Mouse (Mus musculus): ENCODE measurements at regions not wholly inside any gene's neighbourhood (a gene's known extent, or its start where the extent isn't known, plus 50 kb on each side); places are given as distances from the start of the nearest gene placed in this dataset.

- Histone ChIP-seq H3K9me3 (ENCODE audit: control insufficient read depth, low read length) (no peaks in the 10 kb centered on the region), H3K4me2 (no peak overlapping the region), H3K4me3 (ENCODE audit: low read depth, low read length) (no peak overlapping the region), H3K27me3 (ENCODE audit: control insufficient read depth, insufficient read depth, low read length) (no peaks in the 10 kb centered on the region), H3K27ac (ENCODE audit: low read depth, low read length) (no peak overlapping the region), H3K4me1 (ENCODE audit: control insufficient read depth, insufficient read depth, low read length) (no peaks in the 10 kb centered on the region), H3K9ac (ENCODE audit: low read length) (no peak overlapping the region), H3K36me3 (ENCODE audit: control insufficient read depth, insufficient read depth, low read length) (no peaks in the 10 kb centered on the region)
- ATAC-seq (ENCODE audit: low FRiP score): no peak
- no peak for DNase-seq (ENCODE audit: low spot score, missing footprints)
- 85% methylated on average over 15 of the region's 15 CpGs for WGBS
Measured at GRCm38 (mm10) chr11:71976724-71977481, 60.4 kb downstream of the Aipl1 start.

DNA sequence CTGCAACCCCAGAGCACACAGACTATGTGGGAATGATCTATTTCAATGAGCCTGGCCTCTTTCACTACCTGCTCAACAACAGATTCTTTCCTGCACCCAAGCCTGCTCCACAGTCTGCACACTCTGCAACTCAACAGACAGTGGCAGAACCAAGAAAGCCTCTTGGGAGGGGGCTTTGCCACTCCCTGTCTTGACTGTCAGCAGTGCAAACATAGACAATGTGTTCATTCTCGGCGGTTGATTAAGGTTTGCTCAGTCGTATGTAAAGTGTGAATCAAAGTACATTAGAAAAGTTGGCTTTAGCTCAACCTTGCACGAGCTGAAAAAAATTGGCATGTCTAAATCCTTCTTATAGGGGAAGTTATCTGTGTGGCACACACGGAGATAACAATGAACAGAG, 66.0 kb downstream of the Aipl1 start:
- no peak overlapping the region for H3K27ac ChIP-seq (ENCODE audit: low read depth, low read length)
- 87% methylated on average over 5 of the region's 5 CpGs for WGBS
- H3K9ac ChIP-seq (ENCODE audit: low read length): no peak overlapping the region
- H3K9me3 ChIP-seq (ENCODE audit: control insufficient read depth, low read length): no peaks in the 10 kb centered on the region
- H3K4me1 ChIP-seq (ENCODE audit: control insufficient read depth, insufficient read depth, low read length): 0 out of 2 replicates have a peak, but pooled peaks cover 2% of the 10 kb centered on the region
- DNase-seq (ENCODE audit: low spot score, missing footprints) (peak; percentile 66), ATAC-seq (ENCODE audit: low FRiP score) (no peak)
- H3K27me3 ChIP-seq (ENCODE audit: control insufficient read depth, insufficient read depth, low read length): no peaks in the 10 kb centered on the region
- H3K4me3 ChIP-seq (ENCODE audit: low read depth, low read length): no peak overlapping the region
- no peak overlapping the region for H3K4me2 ChIP-seq
- H3K36me3 ChIP-seq (ENCODE audit: control insufficient read depth, insufficient read depth, low read length): no peaks in the 10 kb centered on the region

DNA sequence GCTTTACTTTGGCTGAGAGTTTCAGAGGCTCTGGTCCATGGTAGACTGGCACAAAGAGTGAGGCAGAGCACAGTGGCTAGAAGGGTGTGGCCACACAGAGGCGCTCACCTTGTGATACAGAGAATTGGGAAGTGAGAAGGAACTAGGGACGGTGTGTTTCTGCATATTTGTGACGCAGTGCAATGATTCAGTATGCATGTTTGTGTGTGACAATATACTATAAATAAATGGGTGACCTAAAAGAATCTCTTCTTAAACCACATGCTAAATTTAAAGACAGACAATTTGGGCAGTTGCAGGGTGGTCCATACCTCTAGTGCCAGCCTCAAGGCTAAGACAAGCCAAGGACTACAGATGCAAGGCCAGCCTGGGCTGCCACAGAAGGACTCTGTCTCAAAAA, 75.0 kb downstream of the Aipl1 start:
- 92% methylated on average over 3 of the region's 3 CpGs for WGBS
- Histone ChIP-seq H3K9me3 (ENCODE audit: control insufficient read depth, low read length) (no peaks in the 10 kb centered on the region), H3K9ac (ENCODE audit: low read length) (no peak overlapping the region), H3K4me2 (no peak overlapping the region), H3K4me1 (ENCODE audit: control insufficient read depth, insufficient read depth, low read length) (0 out of 2 replicates have a peak, but pooled peaks cover under 1% of the 10 kb centered on the region), H3K27ac (ENCODE audit: low read depth, low read length) (no peak overlapping the region), H3K27me3 (ENCODE audit: control insufficient read depth, insufficient read depth, low read length) (no peaks in the 10 kb centered on the region), H3K36me3 (ENCODE audit: control insufficient read depth, insufficient read depth, low read length) (no peaks in the 10 kb centered on the region), H3K4me3 (ENCODE audit: low read depth, low read length) (no peak overlapping the region)
- DNase-seq (ENCODE audit: low spot score, missing footprints) (no peak), ATAC-seq (ENCODE audit: low FRiP score) (no peak)

GRCm38 (mm10) chr11:71952533-71952932, 84.8 kb downstream of the Aipl1 start:
- Histone ChIP-seq H3K27me3 (ENCODE audit: control insufficient read depth, insufficient read depth, low read length) (no peaks in the 10 kb centered on the region), H3K4me1 (ENCODE audit: control insufficient read depth, insufficient read depth, low read length) (no peaks in the 10 kb centered on the region), H3K9me3 (ENCODE audit: control insufficient read depth, low read length) (no peaks in the 10 kb centered on the region), H3K4me2 (no peak overlapping the region), H3K9ac (ENCODE audit: low read length) (no peak overlapping the region), H3K27ac (ENCODE audit: low read depth, low read length) (no peak overlapping the region), H3K36me3 (ENCODE audit: control insufficient read depth, insufficient read depth, low read length) (no peaks in the 10 kb centered on the region), H3K4me3 (ENCODE audit: low read depth, low read length) (no peak overlapping the region)
- ATAC-seq (ENCODE audit: low FRiP score): no peak
- no peak for DNase-seq (ENCODE audit: low spot score, missing footprints)
- 46% methylated on average over 2 of the region's 2 CpGs for WGBS

DNA sequence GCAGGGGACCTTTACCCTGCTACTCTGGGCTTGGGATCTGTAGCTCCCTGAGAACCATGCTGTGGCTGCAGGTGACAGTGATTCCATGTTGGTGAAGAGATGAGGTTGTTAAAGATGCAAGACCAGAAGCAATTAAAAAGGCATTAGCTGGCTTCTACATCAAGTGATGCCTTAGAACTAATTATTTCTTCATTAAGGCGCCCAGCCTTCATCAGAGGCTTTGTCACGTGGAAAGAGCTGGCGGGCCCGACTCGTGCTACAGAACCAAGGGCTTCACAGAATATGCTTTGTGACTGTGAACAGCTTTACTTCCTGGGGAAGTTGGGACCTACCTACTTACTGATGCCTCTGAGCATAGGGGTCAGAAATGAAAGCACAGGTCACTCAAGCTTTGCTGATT, 90.1 kb downstream of the Aipl1 start:
- Histone ChIP-seq H3K4me3 (ENCODE audit: low read depth, low read length) (no peak overlapping the region), H3K27ac (ENCODE audit: low read depth, low read length) (no peak overlapping the region), H3K9me3 (ENCODE audit: control insufficient read depth, low read length) (no peaks in the 10 kb centered on the region), H3K9ac (ENCODE audit: low read length) (no peak overlapping the region), H3K4me1 (ENCODE audit: control insufficient read depth, insufficient read depth, low read length) (no peaks in the 10 kb centered on the region), H3K4me2 (no peak overlapping the region), H3K27me3 (ENCODE audit: control insufficient read depth, insufficient read depth, low read length) (no peaks in the 10 kb centered on the region), H3K36me3 (ENCODE audit: control insufficient read depth, insufficient read depth, low read length) (no peaks in the 10 kb centered on the region)
- WGBS: 65% methylated on average over 5 of the region's 5 CpGs
- ATAC-seq (ENCODE audit: low FRiP score): no peak
- DNase-seq (ENCODE audit: low spot score, missing footprints): no peak

DNA sequence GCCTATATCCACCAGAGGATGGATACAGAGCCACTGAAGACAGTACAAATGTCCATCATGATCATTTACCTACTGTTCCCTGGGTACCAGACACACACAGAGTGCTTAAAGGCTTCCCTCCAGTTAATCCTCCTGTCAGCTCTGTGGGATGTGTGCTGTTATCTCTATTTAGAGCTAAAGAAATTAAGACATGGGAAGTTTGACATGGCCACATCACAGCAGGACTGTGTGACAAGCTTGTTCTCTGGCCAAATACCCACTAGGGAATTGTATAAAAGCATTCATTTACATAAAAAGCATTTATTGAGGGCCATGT, 92.3 kb downstream of the Aipl1 start:
- no peak for ATAC-seq (ENCODE audit: low FRiP score)
- DNase-seq (ENCODE audit: low spot score, missing footprints): no peak
- no peak overlapping the region for H3K9ac ChIP-seq (ENCODE audit: low read length)
- no peaks in the 10 kb centered on the region for H3K4me1 ChIP-seq (ENCODE audit: control insufficient read depth, insufficient read depth, low read length)
- no peak overlapping the region for H3K4me3 ChIP-seq (ENCODE audit: low read depth, low read length)
- no peak overlapping the region for H3K27ac ChIP-seq (ENCODE audit: low read depth, low read length)
- H3K9me3 ChIP-seq (ENCODE audit: control insufficient read depth, low read length): no peaks in the 10 kb centered on the region
- no peaks in the 10 kb centered on the region for H3K36me3 ChIP-seq (ENCODE audit: control insufficient read depth, insufficient read depth, low read length)
- no peaks in the 10 kb centered on the region for H3K27me3 ChIP-seq (ENCODE audit: control insufficient read depth, insufficient read depth, low read length)
- H3K4me2 ChIP-seq: no peak overlapping the region

DNA sequence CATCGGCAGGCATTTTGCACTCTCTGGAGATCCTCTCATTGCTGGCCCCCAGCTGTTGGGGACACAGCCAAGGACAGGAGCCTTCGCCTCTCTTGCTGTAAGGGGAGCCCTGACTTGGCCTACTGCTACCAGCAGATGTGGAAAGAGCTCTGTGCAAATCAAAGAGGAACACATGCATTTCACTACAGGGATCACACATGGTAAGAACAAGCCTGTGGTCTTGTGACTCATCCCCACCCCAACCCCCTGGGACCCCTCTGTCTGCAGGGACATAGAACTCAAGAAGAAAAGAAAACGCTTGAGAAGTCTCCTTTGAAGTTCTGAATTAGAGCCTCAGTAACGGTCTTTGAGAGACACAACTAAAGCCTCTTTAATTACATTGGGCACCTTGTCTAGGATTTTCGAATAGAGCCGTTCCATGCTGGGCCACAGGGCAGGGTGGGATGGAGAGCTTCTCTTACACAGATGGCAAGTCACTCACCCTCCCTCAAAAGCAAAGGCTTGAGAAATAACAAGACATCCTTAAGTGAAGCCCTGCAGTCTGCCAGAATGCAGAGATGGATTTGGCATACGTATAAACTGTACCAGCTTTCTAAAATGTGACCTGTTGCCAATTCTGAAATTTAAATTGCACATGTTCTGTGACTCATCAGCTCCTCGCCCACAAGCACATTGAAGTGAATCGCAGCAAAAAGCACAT, 92.8 kb downstream of the Aipl1 start:
- no peaks in the 10 kb centered on the region for H3K9me3 ChIP-seq (ENCODE audit: control insufficient read depth, low read length)
- DNase-seq (ENCODE audit: low spot score, missing footprints) (no peak), ATAC-seq (ENCODE audit: low FRiP score) (no peak)
- H3K27me3 ChIP-seq (ENCODE audit: control insufficient read depth, insufficient read depth, low read length): no peaks in the 10 kb centered on the region
- H3K4me1 ChIP-seq (ENCODE audit: control insufficient read depth, insufficient read depth, low read length): no peaks in the 10 kb centered on the region
- H3K4me3 ChIP-seq (ENCODE audit: low read depth, low read length): no peak overlapping the region
- 39% methylated on average over 9 of the region's 9 CpGs for WGBS
- no peak overlapping the region for H3K4me2 ChIP-seq
- H3K36me3 ChIP-seq (ENCODE audit: control insufficient read depth, insufficient read depth, low read length): no peaks in the 10 kb centered on the region
- no peak overlapping the region for H3K9ac ChIP-seq (ENCODE audit: low read length)
- H3K27ac ChIP-seq (ENCODE audit: low read depth, low read length): no peak overlapping the region

- H3K4me2 ChIP-seq: no peak overlapping the region
- no peaks in the 10 kb centered on the region for H3K4me1 ChIP-seq (ENCODE audit: control insufficient read depth, insufficient read depth, low read length)
- no peaks in the 10 kb centered on the region for H3K9me3 ChIP-seq (ENCODE audit: control insufficient read depth, low read length)
- H3K36me3 ChIP-seq (ENCODE audit: control insufficient read depth, insufficient read depth, low read length): no peaks in the 10 kb centered on the region
- ATAC-seq (ENCODE audit: low FRiP score) (no peak), DNase-seq (ENCODE audit: low spot score, missing footprints) (no peak)
- no peak overlapping the region for H3K9ac ChIP-seq (ENCODE audit: low read length)
- WGBS: 38% methylated on average over 3 of the region's 3 CpGs
- no peaks in the 10 kb centered on the region for H3K27me3 ChIP-seq (ENCODE audit: control insufficient read depth, insufficient read depth, low read length)
- H3K27ac ChIP-seq (ENCODE audit: low read depth, low read length): no peak overlapping the region
- H3K4me3 ChIP-seq (ENCODE audit: low read depth, low read length): no peak overlapping the region
Measured at GRCm38 (mm10) chr11:71943512-71943911, 93.8 kb downstream of the Aipl1 start.

DNA sequence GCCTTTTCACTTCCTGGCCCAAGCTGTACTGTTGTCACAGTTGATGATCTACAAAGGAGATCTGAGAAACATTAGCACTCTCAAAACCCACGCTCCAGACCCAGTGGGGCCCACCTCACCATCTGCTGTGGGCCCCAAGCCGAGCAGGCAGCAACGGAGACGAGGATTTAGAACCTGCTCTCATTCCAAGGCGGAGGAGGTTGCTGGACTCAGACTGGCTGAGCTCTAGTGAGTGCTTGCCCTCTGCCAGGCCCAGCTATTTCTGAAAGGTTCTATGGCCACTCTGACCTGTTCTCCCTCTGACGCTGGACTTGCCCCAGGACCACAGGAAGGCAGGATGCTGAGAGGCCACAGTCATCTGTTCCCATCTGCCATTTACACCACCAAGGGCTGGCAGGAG, 98.2 kb downstream of the Aipl1 start:
- Histone ChIP-seq H3K4me3 (ENCODE audit: low read depth, low read length) (no peak overlapping the region), H3K27ac (ENCODE audit: low read depth, low read length) (no peak overlapping the region), H3K9me3 (ENCODE audit: control insufficient read depth, low read length) (no peaks in the 10 kb centered on the region), H3K36me3 (ENCODE audit: control insufficient read depth, insufficient read depth, low read length) (no peaks in the 10 kb centered on the region), H3K9ac (ENCODE audit: low read length) (no peak overlapping the region), H3K4me1 (ENCODE audit: control insufficient read depth, insufficient read depth, low read length) (no peaks in the 10 kb centered on the region), H3K27me3 (ENCODE audit: control insufficient read depth, insufficient read depth, low read length) (no peaks in the 10 kb centered on the region), H3K4me2 (no peak overlapping the region)
- DNase-seq (ENCODE audit: low spot score, missing footprints): no peak
- ATAC-seq (ENCODE audit: low FRiP score): no peak
- 88% methylated on average over 6 of the region's 6 CpGs for WGBS
